Mouse (Mus musculus) spleen, adult 10 weeks (tissue): ENCODE data around the gene Setmar. TPM values are rescaled to one million over a fixed set of nuclear protein-coding genes. Genes with fewer than 3 reads are reported as not detected.

Source experiments
- polyA plus RNA-seq: library from polyadenylated mRNA; stranded (reverse); fragments of 350-450 nt; fragmentation: Illumina TruSeq; extraction: RNeasy Lipid Tissue Mini Kit (QIAGEN cat#74804); gene quantifications from one replicate; pipeline ENCODE4 v1.2.3, GENCODE M21; 2015; ENCODE audit warnings: low replicate concordance; ENCODE audit not compliant: insufficient read depth

Gene Setmar
- 5.6 TPM for polyA plus RNA-seq

GRCm38 (mm10) chr6:108064918-108065526, at the start of gene Setmar:
Gene Setmar (plus strand): TSS chr6:108065045.

Other genes starting within 250 kb of the Setmar start
- gene Sumf1, start 120.5 kb downstream of the Setmar start, polyA plus RNA-seq, result 37.7 TPM
- 66.9 TPM for gene Itpr1, start 148.1 kb downstream of the Setmar start, polyA plus RNA-seq